Mouse (Mus musculus): ENCODE data around the gene Agfg1. TPM values are rescaled to one million over a fixed set of nuclear protein-coding genes. Genes with fewer than 3 reads are reported as not detected.
"Not testable (repeated sequence)": the region's sequence is repeated elsewhere in the genome, so short reads cannot be mapped to it uniquely, and the experiment has no call there.

The Agfg1 gene
- polyA plus RNA-seq, 1 experiment from 2014 or later: 28.1 TPM

- not testable (repeated sequence) for H3K27me3 ChIP-seq; H3K36me3 ChIP-seq; ATAC-seq (ENCODE audit: insufficient number of reproducible peaks, insufficient read depth, low FRiP score, low TSS enrichment, low read depth); H3K9me3 ChIP-seq; H3K4me1 ChIP-seq; H3K4me2 ChIP-seq; H3K27ac ChIP-seq; H3K9ac ChIP-seq; H3K4me3 ChIP-seq
- WGBS: 96% methylated on average over 5 of the region's 5 CpGs
Observed at GRCm38 (mm10) chr1:82913434-82913833, 74.2 kb downstream of the Agfg1 start.

GRCm38 (mm10) chr1:82924650-82925049 lies 85.4 kb downstream of the Agfg1 start, which contains the start of gene A030014E15Rik:
TSS of gene A030014E15Rik (plus strand) at chr1:82924917.
- no peak for ATAC-seq (ENCODE audit: insufficient number of reproducible peaks, insufficient read depth, low FRiP score, low TSS enrichment, low read depth)
- no peaks in the 10 kb centered on the region for H3K9me3 ChIP-seq
- WGBS: 84% methylated on average over 6 of the region's 6 CpGs
- no peaks in the 10 kb centered on the region for H3K27me3 ChIP-seq
- no peak within 1 kb of the TSS for H3K4me3 ChIP-seq
- H3K9ac ChIP-seq: no peak within 1 kb of the TSS
- no peak within 1 kb of the TSS for H3K4me2 ChIP-seq
- H3K4me1 ChIP-seq: no peaks in the 10 kb centered on the region
- no peaks in the 10 kb centered on the region for H3K36me3 ChIP-seq
- no peak within 1 kb of the TSS for H3K27ac ChIP-seq

- H3K27ac ChIP-seq; ATAC-seq (ENCODE audit: insufficient number of reproducible peaks, insufficient read depth, low FRiP score, low TSS enrichment, low read depth); H3K36me3 ChIP-seq; H3K4me2 ChIP-seq; H3K4me3 ChIP-seq; H3K4me1 ChIP-seq; H3K9me3 ChIP-seq; H3K27me3 ChIP-seq; H3K9ac ChIP-seq: not testable (repeated sequence)
- WGBS: 88% methylated on average over 3 of the region's 3 CpGs
Observed at GRCm38 (mm10) chr1:82930558-82930957, 91.3 kb downstream of the Agfg1 start.

GRCm38 (mm10) chr1:82931326-82931725 lies 92.0 kb downstream of the Agfg1 start, which contains the start of gene Gm6217:
TSS of gene Gm6217 (minus strand) at chr1:82931399.
- H3K4me1 ChIP-seq; H3K4me2 ChIP-seq; H3K4me3 ChIP-seq; H3K36me3 ChIP-seq; H3K27me3 ChIP-seq; H3K9ac ChIP-seq; H3K27ac ChIP-seq; ATAC-seq (ENCODE audit: insufficient number of reproducible peaks, insufficient read depth, low FRiP score, low TSS enrichment, low read depth); H3K9me3 ChIP-seq: not testable (repeated sequence)
- no CpG with 5 or more reads among the region's 6 CpGs for WGBS

GRCm38 (mm10) chr1:82938666-82939065 lies 99.4 kb downstream of the Agfg1 start:
- H3K36me3 ChIP-seq: no peaks in the 10 kb centered on the region
- ATAC-seq (ENCODE audit: insufficient number of reproducible peaks, insufficient read depth, low FRiP score, low TSS enrichment, low read depth): no peak
- H3K27ac ChIP-seq: no peak overlapping the region
- H3K27me3 ChIP-seq: no peaks in the 10 kb centered on the region
- 93% methylated on average over 5 of the region's 5 CpGs for WGBS
- no peaks in the 10 kb centered on the region for H3K4me1 ChIP-seq
- no peaks in the 10 kb centered on the region for H3K9me3 ChIP-seq
- H3K4me2 ChIP-seq: no peak overlapping the region
- no peak overlapping the region for H3K9ac ChIP-seq
- H3K4me3 ChIP-seq: no peak overlapping the region

- H3K27ac ChIP-seq; ATAC-seq (ENCODE audit: insufficient number of reproducible peaks, insufficient read depth, low FRiP score, low TSS enrichment, low read depth); H3K9me3 ChIP-seq; H3K4me3 ChIP-seq; H3K9ac ChIP-seq; H3K4me1 ChIP-seq; H3K36me3 ChIP-seq; H3K4me2 ChIP-seq; H3K27me3 ChIP-seq: not testable (repeated sequence)
- 82% methylated on average over 1 of the region's 2 CpGs for WGBS
Observed at GRCm38 (mm10) chr1:82942505-82942904, 103.2 kb downstream of the Agfg1 start.

- not testable (repeated sequence) for H3K9me3 ChIP-seq; ATAC-seq (ENCODE audit: insufficient number of reproducible peaks, insufficient read depth, low FRiP score, low TSS enrichment, low read depth); H3K27ac ChIP-seq; H3K36me3 ChIP-seq; H3K4me3 ChIP-seq; H3K4me2 ChIP-seq; H3K27me3 ChIP-seq; H3K4me1 ChIP-seq; H3K9ac ChIP-seq
- WGBS: no CpG with 5 or more reads among the region's 6 CpGs
Observed at GRCm38 (mm10) chr1:82943295-82943694, 104.0 kb downstream of the Agfg1 start, which contains the start of gene A030003K21Rik. TSS of gene A030003K21Rik (minus strand) at chr1:82943388.

GRCm38 (mm10) chr1:82946029-82946428 lies 106.7 kb downstream of the Agfg1 start:
- 95% methylated on average over 2 of the region's 2 CpGs for WGBS
- not testable (repeated sequence) for H3K27me3 ChIP-seq; H3K4me1 ChIP-seq; ATAC-seq (ENCODE audit: insufficient number of reproducible peaks, insufficient read depth, low FRiP score, low TSS enrichment, low read depth); H3K9me3 ChIP-seq; H3K27ac ChIP-seq; H3K4me3 ChIP-seq; H3K9ac ChIP-seq; H3K36me3 ChIP-seq; H3K4me2 ChIP-seq

- Histone ChIP-seq H3K9ac (no peak overlapping the region), H3K27me3 (no peaks in the 10 kb centered on the region), H3K27ac (no peak overlapping the region), H3K4me3 (no peak overlapping the region), H3K36me3 (no peaks in the 10 kb centered on the region), H3K4me1 (no peaks in the 10 kb centered on the region), H3K4me2 (no peak overlapping the region), H3K9me3 (no peaks in the 10 kb centered on the region)
- no peak for ATAC-seq (ENCODE audit: insufficient number of reproducible peaks, insufficient read depth, low FRiP score, low TSS enrichment, low read depth)
- 88% methylated on average over 2 of the region's 2 CpGs for WGBS
Observed at GRCm38 (mm10) chr1:82948601-82949000, 109.3 kb downstream of the Agfg1 start.

Small RNA genes lying within 50 kb of the gene (microRNA-seq; reads per million reads assigned to microRNA genes)
- gene Gm22396: not detected

Other genes starting within 250 kb of the Agfg1 start
- 219 and 227 TPM in 2 replicates for gene Mff, start 114.6 kb upstream of the Agfg1 start, polyA plus RNA-seq (2015; fragmentation: Nextera tagmentation; extraction: Ambion mirVana)
- gene Tm4sf20, start 71.0 kb upstream of the Agfg1 start, polyA plus RNA-seq (2015; fragmentation: Nextera tagmentation; extraction: Ambion mirVana): 0.14 and 0.78 TPM in 2 replicates
- gene Gm47791, start 68.2 kb upstream of the Agfg1 start, polyA plus RNA-seq (2015; fragmentation: Nextera tagmentation; extraction: Ambion mirVana): not detected in 2 replicates
- gene A030005L19Rik, start 73.8 kb downstream of the Agfg1 start, polyA plus RNA-seq (2015; fragmentation: Nextera tagmentation; extraction: Ambion mirVana): 0.35 TPM in 1 of 2 replicates, not detected in the other
- gene A030014E15Rik, start 85.4 kb downstream of the Agfg1 start, polyA plus RNA-seq (2015; fragmentation: Nextera tagmentation; extraction: Ambion mirVana): not detected in 2 replicates
- not detected in 2 replicates for gene Gm6217, start 91.9 kb downstream of the Agfg1 start, polyA plus RNA-seq (2015; fragmentation: Nextera tagmentation; extraction: Ambion mirVana)
- not detected in 2 replicates for gene A030003K21Rik, start 103.9 kb downstream of the Agfg1 start, polyA plus RNA-seq (2015; fragmentation: Nextera tagmentation; extraction: Ambion mirVana)
- not detected in 2 replicates for gene Gm7544, start 116.5 kb downstream of the Agfg1 start, polyA plus RNA-seq (2015; fragmentation: Nextera tagmentation; extraction: Ambion mirVana)
- not detected in 2 replicates for gene Gm47955, start 120.8 kb downstream of the Agfg1 start, polyA plus RNA-seq (2015; fragmentation: Nextera tagmentation; extraction: Ambion mirVana)
- not detected in 2 replicates for gene Gm47959, start 161.1 kb downstream of the Agfg1 start, polyA plus RNA-seq (2015; fragmentation: Nextera tagmentation; extraction: Ambion mirVana)
- 0.13 and 0.19 TPM in 2 replicates for gene Slc19a3, start 199.0 kb downstream of the Agfg1 start, polyA plus RNA-seq (2015; fragmentation: Nextera tagmentation; extraction: Ambion mirVana)
- gene Krtap28-10, start 203.0 kb downstream of the Agfg1 start, polyA plus RNA-seq (2015; fragmentation: Nextera tagmentation; extraction: Ambion mirVana): not detected in 2 replicates
- not detected in 2 replicates for gene Gm47969, start 205.4 kb downstream of the Agfg1 start, polyA plus RNA-seq (2015; fragmentation: Nextera tagmentation; extraction: Ambion mirVana)
- gene A030005K14Rik, start 219.9 kb downstream of the Agfg1 start, polyA plus RNA-seq (2015; fragmentation: Nextera tagmentation; extraction: Ambion mirVana): not detected in 2 replicates
- gene Krtap28-13, start 221.4 kb downstream of the Agfg1 start, polyA plus RNA-seq (2015; fragmentation: Nextera tagmentation; extraction: Ambion mirVana): not detected in 2 replicates

Data from embryonic facial prominence, embryonic 13.5 days (tissue).